Mouse (Mus musculus): ENCODE measurements around the gene Fig4. TPM values are rescaled to one million over a fixed set of nuclear protein-coding genes. Genes with fewer than 3 reads are reported as not detected.

Gene Fig4
- polyA plus RNA-seq, 1 experiment from 2014 or later, result 14.5 TPM

GRCm38 (mm10) chr10:41234552-41234951 lies 68.5 kb downstream of the Fig4 start:
- H3K27ac ChIP-seq (replicated peaks), result no peak overlapping the region
- no peaks in the 10 kb centered on the region for H3K9me3 ChIP-seq
- WGBS, result 86% methylated on average over 9 of the region's 9 CpGs
- no peak overlapping the region for H3K4me3 ChIP-seq
- H3K36me3 ChIP-seq (replicated peaks), result no peaks in the 10 kb centered on the region
- H3K27me3 ChIP-seq (replicated peaks; ENCODE audit: low read depth, poor library complexity, severe bottlenecking), result no peaks in the 10 kb centered on the region
- DNase-seq (ENCODE audit: low spot score), result no peak
- H3K4me1 ChIP-seq, result no peaks in the 10 kb centered on the region

GRCm38 (mm10) chr10:41233140-41233539 lies 69.9 kb downstream of the Fig4 start:
- 88% methylated on average over 6 of the region's 6 CpGs for WGBS
- Histone ChIP-seq H3K27ac (replicated peaks) (no peak overlapping the region), H3K27me3 (replicated peaks; ENCODE audit: low read depth, poor library complexity, severe bottlenecking) (no peaks in the 10 kb centered on the region), H3K9me3 (no peaks in the 10 kb centered on the region), H3K36me3 (replicated peaks) (no peaks in the 10 kb centered on the region), H3K4me3 (no peak overlapping the region), H3K4me1 (no peaks in the 10 kb centered on the region; the same call in 1 of the 2 replicates)
- no peak for DNase-seq (ENCODE audit: low spot score)

GRCm38 (mm10) chr10:41231163-41231835 lies 71.8 kb downstream of the Fig4 start:
- H3K36me3 ChIP-seq (replicated peaks), result no peaks in the 10 kb centered on the region; the same call in 1 of the 2 replicates
- H3K27me3 ChIP-seq (replicated peaks; ENCODE audit: low read depth, poor library complexity, severe bottlenecking), result no peaks in the 10 kb centered on the region
- 79% methylated on average over 6 of the region's 6 CpGs for WGBS
- no peaks in the 10 kb centered on the region for H3K9me3 ChIP-seq
- no peak for DNase-seq (ENCODE audit: low spot score)
- H3K4me3 ChIP-seq, result no peak overlapping the region
- no peak overlapping the region for H3K27ac ChIP-seq (replicated peaks)
- H3K4me1 ChIP-seq, result no peaks in the 10 kb centered on the region; the same call in 1 of the 2 replicates

- Histone ChIP-seq H3K4me1 (peaks cover 3% of the 10 kb centered on the region; the same call in 1 of the 2 replicates), H3K36me3 (replicated peaks) (no peaks in the 10 kb centered on the region; the same call in 1 of the 2 replicates), H3K4me3 (no peak overlapping the region), H3K27me3 (replicated peaks; ENCODE audit: low read depth, poor library complexity, severe bottlenecking) (no peaks in the 10 kb centered on the region), H3K9me3 (no peaks in the 10 kb centered on the region), H3K27ac (replicated peaks) (no peak overlapping the region)
- no peak for DNase-seq (ENCODE audit: low spot score)
- WGBS, result 84% methylated on average over 7 of the region's 7 CpGs
Measured at GRCm38 (mm10) chr10:41227626-41228025, 75.4 kb downstream of the Fig4 start.

GRCm38 (mm10) chr10:41223499-41223898 lies 79.6 kb downstream of the Fig4 start:
- H3K27me3 ChIP-seq (replicated peaks; ENCODE audit: low read depth, poor library complexity, severe bottlenecking), result no peaks in the 10 kb centered on the region
- 68% methylated on average over 4 of the region's 4 CpGs for WGBS

GRCm38 (mm10) chr10:41221204-41221603 lies 81.9 kb downstream of the Fig4 start:
- 78% methylated on average over 4 of the region's 4 CpGs for WGBS
- 0 out of 2 replicates have a peak, but pooled peaks cover 3% of the 10 kb centered on the region for H3K4me1 ChIP-seq
- H3K9me3 ChIP-seq, result no peaks in the 10 kb centered on the region
- no peak overlapping the region for H3K27ac ChIP-seq (replicated peaks)
- no peak overlapping the region for H3K4me3 ChIP-seq
- DNase-seq (ENCODE audit: low spot score), result no peak
- no peaks in the 10 kb centered on the region for H3K36me3 ChIP-seq (replicated peaks)
- H3K27me3 ChIP-seq (replicated peaks; ENCODE audit: low read depth, poor library complexity, severe bottlenecking), result no peaks in the 10 kb centered on the region

More at GRCm38 (mm10) chr10:41223499-41223898, 79.6 kb downstream of the Fig4 start:
- DNase-seq (ENCODE audit: low spot score), result no peak
- Histone ChIP-seq H3K4me3 (no peak overlapping the region), H3K4me1 (0 out of 2 replicates have a peak, but pooled peaks cover 3% of the 10 kb centered on the region), H3K27ac (replicated peaks) (no peak overlapping the region), H3K9me3 (no peaks in the 10 kb centered on the region), H3K36me3 (replicated peaks) (no peaks in the 10 kb centered on the region; the same call in 1 of the 2 replicates)

GRCm38 (mm10) chr10:41218897-41219296 lies 84.2 kb downstream of the Fig4 start:
- WGBS, result 87% methylated on average over 10 of the region's 10 CpGs
- no peaks in the 10 kb centered on the region for H3K9me3 ChIP-seq

GRCm38 (mm10) chr10:41214083-41214482 lies 89.0 kb downstream of the Fig4 start:
- Histone ChIP-seq H3K27ac (replicated peaks) (no peak overlapping the region), H3K36me3 (replicated peaks) (no peaks in the 10 kb centered on the region), H3K4me1 (no peaks in the 10 kb centered on the region), H3K9me3 (no peaks in the 10 kb centered on the region), H3K27me3 (replicated peaks; ENCODE audit: low read depth, poor library complexity, severe bottlenecking) (no peaks in the 10 kb centered on the region), H3K4me3 (no peak overlapping the region)
- no peak for DNase-seq (ENCODE audit: low spot score)
- 90% methylated on average over 3 of the region's 3 CpGs for WGBS

More at GRCm38 (mm10) chr10:41218897-41219296, 84.2 kb downstream of the Fig4 start:
- no peak for DNase-seq (ENCODE audit: low spot score)
- no peaks in the 10 kb centered on the region for H3K27me3 ChIP-seq (replicated peaks; ENCODE audit: low read depth, poor library complexity, severe bottlenecking)
- 0 out of 2 replicates have a peak, but pooled peaks cover 3% of the 10 kb centered on the region for H3K4me1 ChIP-seq
- H3K4me3 ChIP-seq, result no peak overlapping the region
- no peak overlapping the region for H3K27ac ChIP-seq (replicated peaks)
- no peaks in the 10 kb centered on the region for H3K36me3 ChIP-seq (replicated peaks)

GRCm38 (mm10) chr10:41209538-41209937 lies 93.5 kb downstream of the Fig4 start:
- Histone ChIP-seq H3K4me1 (no peaks in the 10 kb centered on the region), H3K9me3 (no peaks in the 10 kb centered on the region), H3K27ac (replicated peaks) (no peak overlapping the region), H3K27me3 (replicated peaks; ENCODE audit: low read depth, poor library complexity, severe bottlenecking) (no peaks in the 10 kb centered on the region), H3K36me3 (replicated peaks) (no peaks in the 10 kb centered on the region), H3K4me3 (no peak overlapping the region)
- DNase-seq (ENCODE audit: low spot score), result no peak
- 78% methylated on average over 4 of the region's 4 CpGs for WGBS

GRCm38 (mm10) chr10:41208860-41209377 lies 94.1 kb downstream of the Fig4 start:
- no peaks in the 10 kb centered on the region for H3K4me1 ChIP-seq
- H3K9me3 ChIP-seq, result no peaks in the 10 kb centered on the region
- H3K27me3 ChIP-seq (replicated peaks; ENCODE audit: low read depth, poor library complexity, severe bottlenecking), result no peaks in the 10 kb centered on the region
- H3K36me3 ChIP-seq (replicated peaks), result no peaks in the 10 kb centered on the region
- 73% methylated on average over 6 of the region's 6 CpGs for WGBS
- H3K4me3 ChIP-seq, result no peak overlapping the region
- DNase-seq (ENCODE audit: low spot score), result no peak
- no peak overlapping the region for H3K27ac ChIP-seq (replicated peaks)

- Histone ChIP-seq H3K4me3 (no peak overlapping the region), H3K27ac (replicated peaks) (peak overlapping the region; percentile 35; the same call in 1 of the 2 replicates), H3K9me3 (no peaks in the 10 kb centered on the region), H3K27me3 (replicated peaks; ENCODE audit: low read depth, poor library complexity, severe bottlenecking) (no peaks in the 10 kb centered on the region), H3K36me3 (replicated peaks) (no peaks in the 10 kb centered on the region), H3K4me1 (no peaks in the 10 kb centered on the region)
- 77% methylated on average over 2 of the region's 2 CpGs for WGBS
- DNase-seq (ENCODE audit: low spot score), result no peak
Measured at GRCm38 (mm10) chr10:41205647-41206046, 97.4 kb downstream of the Fig4 start.

- H3K27me3 ChIP-seq (replicated peaks; ENCODE audit: low read depth, poor library complexity, severe bottlenecking), result no peaks in the 10 kb centered on the region
- no peak overlapping the region for H3K27ac ChIP-seq (replicated peaks)
- DNase-seq (ENCODE audit: low spot score), result no peak
- no peaks in the 10 kb centered on the region for H3K9me3 ChIP-seq
- H3K4me1 ChIP-seq, result no peaks in the 10 kb centered on the region
- 77% methylated on average over 11 of the region's 11 CpGs for WGBS
- no peaks in the 10 kb centered on the region for H3K36me3 ChIP-seq (replicated peaks)
- no peak overlapping the region for H3K4me3 ChIP-seq
Measured at GRCm38 (mm10) chr10:41204637-41205315, 98.3 kb downstream of the Fig4 start.

All from embryonic facial prominence, embryonic 10.5 days (tissue).